Mouse (Mus musculus): ENCODE results near the gene Dbx1. TPM values are rescaled to one million over a fixed set of nuclear protein-coding genes. Genes with fewer than 3 reads are reported as not detected.

Gene Dbx1
- total RNA-seq, 4 experiments from 2014 or later: not detected

- no peak for DNase-seq (ENCODE audit: low spot score in 2 of 2)
These were observed 3.2 kb downstream of the Dbx1 start for GRCm38 (mm10) chr7:49633375-49633956.

- DNase-seq (ENCODE audit: low spot score in 2 of 2): no peak
These were observed 4.3 kb downstream of the Dbx1 start for GRCm38 (mm10) chr7:49632391-49632790.

- DNase-seq (ENCODE audit: low spot score in 2 of 2): no peak
These were observed 4.8 kb downstream of the Dbx1 start for GRCm38 (mm10) chr7:49631885-49632284.

- DNase-seq (ENCODE audit: low spot score in 2 of 2): no peak
These were observed 16.5 kb downstream of the Dbx1 start for GRCm38 (mm10) chr7:49620160-49620559.

- no peak for DNase-seq (ENCODE audit: low spot score in 2 of 2)
These were observed 19.6 kb downstream of the Dbx1 start for GRCm38 (mm10) chr7:49617087-49617486.

GRCm38 (mm10) chr7:49616258-49616735 lies 20.4 kb downstream of the Dbx1 start:
- DNase-seq (ENCODE audit: low spot score in 2 of 2): no peak

- no peak for DNase-seq (ENCODE audit: low spot score in 2 of 2)
These were observed 31.5 kb downstream of the Dbx1 start for GRCm38 (mm10) chr7:49604965-49605795.

- DNase-seq (ENCODE audit: low spot score in 2 of 2): no peak
These were observed 32.4 kb downstream of the Dbx1 start for GRCm38 (mm10) chr7:49604244-49604643.

- DNase-seq (ENCODE audit: low spot score in 2 of 2): peak in 1 of 2 experiments; percentile 31
These were observed 35.3 kb downstream of the Dbx1 start for GRCm38 (mm10) chr7:49601191-49601975.

GRCm38 (mm10) chr7:49599950-49600349 lies 36.7 kb downstream of the Dbx1 start:
- no peak for DNase-seq (ENCODE audit: low spot score in 2 of 2)

GRCm38 (mm10) chr7:49598225-49598624 lies 38.4 kb downstream of the Dbx1 start:
- no peak for DNase-seq (ENCODE audit: low spot score in 2 of 2)

- DNase-seq (ENCODE audit: low spot score in 2 of 2): no peak
These were observed 38.9 kb downstream of the Dbx1 start for GRCm38 (mm10) chr7:49597776-49598175.

- no peak for DNase-seq (ENCODE audit: low spot score in 2 of 2)
These were observed 47.0 kb downstream of the Dbx1 start for GRCm38 (mm10) chr7:49589635-49590034.

GRCm38 (mm10) chr7:49586530-49587120 lies 50.0 kb downstream of the Dbx1 start:
- no peak for DNase-seq (ENCODE audit: low spot score in 2 of 2)

- no peak for DNase-seq (ENCODE audit: low spot score in 2 of 2)
These were observed 53.5 kb downstream of the Dbx1 start for GRCm38 (mm10) chr7:49583176-49583575.

- no peak for DNase-seq (ENCODE audit: low spot score in 2 of 2)
These were observed 54.1 kb downstream of the Dbx1 start for GRCm38 (mm10) chr7:49582551-49582950.

- no peak for DNase-seq (ENCODE audit: low spot score in 2 of 2)
These were observed 54.7 kb downstream of the Dbx1 start for GRCm38 (mm10) chr7:49581951-49582350.
